Mouse (Mus musculus) ES-Bruce4 (cell line): ENCODE results near the gene Spata16. TPM values are rescaled to one million over a fixed set of nuclear protein-coding genes. Genes with fewer than 3 reads are reported as not detected.
"Not testable (repeated sequence)": the region's sequence is repeated elsewhere in the genome, so short reads cannot be mapped to it uniquely, and the experiment has no call there.

Source experiments
- H3K27ac ChIP-seq: 2 replicates; pipeline ENCODE4 v1.5.1; 2012; ENCODE audit warnings: low read length, inconsistent platforms; ENCODE audit not compliant: insufficient read depth
- H3K27me3 ChIP-seq: 2 replicates; pipeline ENCODE4 v1.6.1; 2012; ENCODE audit warnings: mild to moderate bottlenecking, low read length, inconsistent platforms; ENCODE audit not compliant: control insufficient read depth, poor library complexity, insufficient read depth, severe bottlenecking
- H3K36me3 ChIP-seq: 2 replicates; pipeline ENCODE4 v1.6.1; 2012; ENCODE audit warnings: inconsistent platforms, mild to moderate bottlenecking, low read length, moderate library complexity; ENCODE audit not compliant: control insufficient read depth, poor library complexity, insufficient read depth, severe bottlenecking
- H3K4me1 ChIP-seq: one replicate; pipeline ENCODE4 v1.8.1; 2011; ENCODE audit warnings: low read length; ENCODE audit not compliant: control insufficient read depth, insufficient read depth
- H3K4me3 ChIP-seq: 2 replicates; pipeline ENCODE4 v1.5.1; 2011; ENCODE audit warnings: low read depth, mild to moderate bottlenecking, low read length
- H3K9ac ChIP-seq: 2 replicates; pipeline ENCODE4 v1.6.1; 2012; ENCODE audit warnings: low read depth, mild to moderate bottlenecking, inconsistent platforms; ENCODE audit not compliant: poor library complexity, severe bottlenecking
- H3K9me3 ChIP-seq: replicated peaks from 2 replicates; pipeline ENCODE4 v1.6.1; 2012; ENCODE audit warnings: mild to moderate bottlenecking, low read length, inconsistent platforms; ENCODE audit not compliant: control insufficient read depth, poor library complexity, insufficient read depth, severe bottlenecking
- CTCF ChIP-seq: IDR thresholded peaks from one replicate; pipeline ENCODE4 v1.8.1; 2011; ENCODE audit warnings: low read depth, low read length
- EP300 ChIP-seq: IDR thresholded peaks from 2 replicates; pipeline ENCODE4 v1.6.1; 2011; ENCODE audit warnings: low read depth, low read length; ENCODE audit not compliant: insufficient read depth
- POLR2A ChIP-seq: IDR thresholded peaks from one replicate; pipeline ENCODE4 v1.8.1; 2011; ENCODE audit warnings: low read length; ENCODE audit not compliant: insufficient read depth
- polyA plus RNA-seq: library from polyadenylated mRNA; stranded (reverse); fragments of >200 nt; gene quantifications from 2 replicates; pipeline ENCODE4 v1.2.4, GENCODE M21; 2011; ENCODE audit warnings: low read depth; ENCODE audit not compliant: missing spikeins, insufficient read depth, insufficient read length

Gene Spata16
- polyA plus RNA-seq, 1 experiment = not detected

GRCm38 (mm10) chr3:26641351-26642249, 4.2 kb downstream of the Spata16 start:
- Histone ChIP-seq H3K36me3 (no peaks in the 10 kb centered on the region), H3K9ac (no peak overlapping the region), H3K4me1 (no peaks in the 10 kb centered on the region), H3K27ac (no peak overlapping the region), H3K27me3 (no peaks in the 10 kb centered on the region), H3K9me3 (no peaks in the 10 kb centered on the region), H3K4me3 (no peak overlapping the region)
- no peak for TF ChIP-seq EP300
- no peak for TF ChIP-seq POLR2A
- TF ChIP-seq CTCF = no peak

GRCm38 (mm10) chr3:26644136-26644535, 6.7 kb downstream of the Spata16 start:
- H3K36me3 ChIP-seq = no peaks in the 10 kb centered on the region
- no peaks in the 10 kb centered on the region for H3K4me1 ChIP-seq
- H3K27me3 ChIP-seq = no peaks in the 10 kb centered on the region
- no peak overlapping the region for H3K9ac ChIP-seq
- no peak overlapping the region for H3K27ac ChIP-seq
- H3K9me3 ChIP-seq = no peaks in the 10 kb centered on the region
- H3K4me3 ChIP-seq = no peak overlapping the region
- no peak for TF ChIP-seq POLR2A
- TF ChIP-seq EP300 = no peak
- TF ChIP-seq CTCF = no peak

- no peak overlapping the region for H3K9ac ChIP-seq
- H3K27me3 ChIP-seq = no peaks in the 10 kb centered on the region
- H3K4me1 ChIP-seq = no peaks in the 10 kb centered on the region
- H3K27ac ChIP-seq = no peak overlapping the region
- no peak for TF ChIP-seq EP300
- TF ChIP-seq POLR2A = no peak
- no peak for TF ChIP-seq CTCF
- no peaks in the 10 kb centered on the region for H3K9me3 ChIP-seq
- no peak overlapping the region for H3K4me3 ChIP-seq
- no peaks in the 10 kb centered on the region for H3K36me3 ChIP-seq
Observed at GRCm38 (mm10) chr3:26646834-26647233, 9.4 kb downstream of the Spata16 start.

GRCm38 (mm10) chr3:26685832-26686231, 48.4 kb downstream of the Spata16 start:
- Histone ChIP-seq H3K4me1 (no peaks in the 10 kb centered on the region), H3K27ac (no peak overlapping the region), H3K9ac (no peak overlapping the region), H3K9me3 (no peaks in the 10 kb centered on the region), H3K4me3 (no peak overlapping the region), H3K36me3 (no peaks in the 10 kb centered on the region), H3K27me3 (no peaks in the 10 kb centered on the region)
- TF ChIP-seq POLR2A (no peak), CTCF (no peak), EP300 (no peak)

GRCm38 (mm10) chr3:26709492-26709891, 72.1 kb downstream of the Spata16 start:
- not testable (repeated sequence) for H3K9me3 ChIP-seq, H3K4me1 ChIP-seq, H3K27ac ChIP-seq, H3K9ac ChIP-seq, H3K4me3 ChIP-seq, H3K36me3 ChIP-seq, H3K27me3 ChIP-seq

DNA sequence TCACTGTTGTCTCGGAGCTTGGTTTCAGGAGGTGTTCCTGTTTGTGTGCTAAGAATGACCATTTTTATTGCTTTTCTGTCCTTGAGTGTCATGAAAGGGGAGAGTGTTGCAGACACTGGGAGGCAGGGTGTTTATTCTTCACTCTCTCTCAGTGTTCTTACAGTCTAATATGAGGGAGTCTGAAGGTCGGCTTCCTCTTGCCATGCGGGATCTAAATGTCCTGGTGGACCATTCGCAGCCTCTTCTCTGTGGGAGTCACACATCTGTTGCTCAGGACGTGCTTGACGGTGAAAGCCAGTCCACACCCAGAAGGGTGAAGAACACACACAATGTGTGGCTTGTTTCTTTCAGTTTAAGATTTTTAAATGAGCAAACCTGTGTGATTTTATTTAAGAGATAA, 90.1 kb downstream of the Spata16 start:
- no peaks in the 10 kb centered on the region for H3K27me3 ChIP-seq
- H3K9ac ChIP-seq = no peak overlapping the region
- no peak overlapping the region for H3K27ac ChIP-seq
- H3K9me3 ChIP-seq = no peaks in the 10 kb centered on the region
- H3K4me3 ChIP-seq = no peak overlapping the region
- no peaks in the 10 kb centered on the region for H3K4me1 ChIP-seq
- TF ChIP-seq POLR2A (no peak), EP300 (no peak), CTCF (no peak)
- H3K36me3 ChIP-seq = no peaks in the 10 kb centered on the region
